Mouse (Mus musculus) spleen, adult 2 months (tissue): Measurements from ENCODE around the gene Gata3.

Experiments
- CTCF ChIP-seq: fragments of 200-500 bp; IDR thresholded peaks from 2 replicates; pipeline ENCODE4 v1.5.1; 2011; ENCODE audit warnings: mild to moderate bottlenecking, inconsistent platforms; ENCODE audit not compliant: insufficient read depth, insufficient read length, insufficient replicate concordance; ENCODE audit errors: extremely low read depth
- POLR2A ChIP-seq: fragments of 200-500 bp; IDR thresholded peaks from 2 replicates; pipeline ENCODE4 v1.6.1; 2011; ENCODE audit warnings: low read depth, low read length, inconsistent platforms

- TF ChIP-seq CTCF (no peak), POLR2A (no peak)
Observed at GRCm38 (mm10) chr2:9917602-9918001, 27.8 kb upstream of the Gata3 start.
